Mouse (Mus musculus) ovary, postnatal 14 days (tissue): ENCODE results near the gene Trim7.
"Not testable (repeated sequence)": the region's sequence is repeated elsewhere in the genome, so short reads cannot be mapped to it uniquely, and the experiment has no call there.

ENCODE experiments used
- DNase-seq: peaks from one replicate; pipeline ENCODE4 v3.0.0; 2022; ENCODE audit warnings: low spot score

Gene Trim7

DNA sequence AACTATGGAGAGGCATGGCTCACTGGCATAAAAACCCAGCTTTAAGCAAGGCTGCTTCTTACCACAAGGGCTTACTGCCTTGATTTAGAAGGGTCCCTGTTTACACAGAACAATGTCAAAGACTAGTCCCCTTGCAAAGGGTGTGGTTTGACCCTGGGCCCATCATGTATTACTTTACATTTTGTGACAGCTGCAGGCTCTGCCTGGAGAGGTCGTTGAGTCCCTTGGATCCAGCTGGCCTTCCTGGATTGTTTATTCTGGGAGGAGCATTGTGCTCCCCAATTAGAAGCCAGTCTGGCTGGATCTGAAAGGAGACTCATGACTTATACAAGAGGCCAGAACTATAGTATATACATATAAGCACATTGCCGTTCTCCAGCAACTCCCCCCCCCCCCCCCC, 24.3 kb downstream of the Trim7 start:
- no peak for DNase-seq

DNA sequence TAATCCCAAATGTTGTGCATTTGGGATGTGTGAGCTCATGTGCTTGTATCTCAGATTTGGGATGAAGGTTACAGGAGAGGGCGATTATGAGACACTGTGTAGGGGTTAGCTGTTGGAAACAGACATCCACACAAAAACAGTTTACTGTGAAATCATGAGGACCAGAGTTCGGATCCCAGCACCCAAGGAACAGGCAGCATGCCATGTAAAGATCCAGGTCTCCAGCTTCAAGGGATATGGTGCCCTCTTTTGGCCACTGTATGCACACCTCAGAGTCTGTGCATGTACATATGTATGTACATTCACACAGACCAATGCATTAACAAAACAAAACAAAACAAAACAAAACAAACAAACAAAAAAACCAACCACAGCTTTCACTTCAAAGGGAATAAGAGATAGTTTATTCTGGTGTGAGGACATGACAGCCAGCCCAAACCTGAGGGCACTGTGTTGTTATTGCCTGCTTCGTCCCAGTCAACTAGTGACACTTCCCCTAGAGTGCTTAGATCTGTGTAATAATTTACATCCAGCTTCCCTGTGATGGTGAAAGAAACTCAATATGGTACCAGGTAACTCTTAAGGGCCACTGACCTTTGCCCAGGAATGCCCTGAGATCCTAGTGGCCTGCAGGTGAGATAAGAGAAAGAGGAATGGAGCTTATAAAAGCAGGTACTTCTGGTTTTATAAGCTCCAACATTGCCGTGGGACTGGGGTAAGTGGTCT, 25.5 kb downstream of the Trim7 start:
- no peak for DNase-seq

DNA sequence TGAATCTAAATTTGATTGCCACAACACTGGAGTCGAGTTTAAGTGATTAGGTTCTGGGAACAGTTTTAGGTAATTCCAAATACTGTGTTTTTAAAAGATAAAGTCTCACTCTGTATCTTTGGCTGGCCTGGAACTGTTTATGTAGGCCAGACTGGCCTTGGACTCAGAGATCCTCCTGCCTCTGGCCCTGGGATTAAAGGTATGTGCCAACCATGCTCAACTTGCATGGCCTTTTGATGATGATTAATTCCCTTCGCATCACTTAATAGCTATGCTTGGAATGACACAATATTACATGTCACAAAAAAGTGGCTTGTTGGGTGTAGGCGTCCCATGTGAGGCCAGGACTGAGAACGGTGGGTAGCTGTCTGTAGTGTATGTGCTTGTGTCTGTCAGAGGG, 26.2 kb downstream of the Trim7 start:
- no peak for DNase-seq

DNA sequence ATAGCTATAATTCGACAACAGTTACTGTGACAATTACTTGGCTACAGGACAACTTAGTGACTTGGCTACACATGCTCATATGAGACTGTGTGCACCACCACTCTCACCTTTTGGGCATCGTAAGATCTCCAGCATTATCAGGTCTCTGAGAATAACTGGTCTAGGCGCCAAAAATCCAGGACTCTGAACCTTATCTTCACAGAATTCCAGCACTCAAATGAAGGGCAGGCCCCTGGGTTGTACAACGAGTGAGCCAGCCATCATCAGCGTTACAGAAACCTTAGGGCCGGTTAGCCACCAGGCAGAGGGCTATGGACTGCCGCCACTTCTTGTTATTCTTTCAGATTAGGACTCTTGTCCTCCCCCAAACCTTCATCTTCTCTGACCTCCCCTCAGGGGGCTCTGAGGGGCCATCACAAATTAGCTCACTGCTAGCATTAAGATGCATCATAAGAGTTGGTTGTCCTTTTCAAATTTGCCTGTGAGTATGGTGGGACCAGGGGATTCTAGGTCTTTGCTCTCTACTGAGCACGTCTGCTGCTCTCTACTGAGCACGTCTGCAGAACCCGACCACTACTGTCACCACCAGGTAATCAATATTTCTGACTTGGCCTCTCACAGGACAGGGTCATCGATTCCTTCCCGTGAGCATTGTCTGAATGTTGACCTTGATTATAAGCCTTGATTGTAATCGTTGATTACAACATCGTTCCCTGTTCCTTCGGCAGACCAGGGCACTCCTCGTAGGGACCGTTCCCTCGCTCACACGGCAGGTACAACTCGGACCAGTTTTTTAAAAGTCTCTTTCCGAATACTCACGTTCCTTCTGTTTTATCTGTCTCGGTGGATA, 26.9 kb downstream of the Trim7 start:
- no peak for DNase-seq

DNA sequence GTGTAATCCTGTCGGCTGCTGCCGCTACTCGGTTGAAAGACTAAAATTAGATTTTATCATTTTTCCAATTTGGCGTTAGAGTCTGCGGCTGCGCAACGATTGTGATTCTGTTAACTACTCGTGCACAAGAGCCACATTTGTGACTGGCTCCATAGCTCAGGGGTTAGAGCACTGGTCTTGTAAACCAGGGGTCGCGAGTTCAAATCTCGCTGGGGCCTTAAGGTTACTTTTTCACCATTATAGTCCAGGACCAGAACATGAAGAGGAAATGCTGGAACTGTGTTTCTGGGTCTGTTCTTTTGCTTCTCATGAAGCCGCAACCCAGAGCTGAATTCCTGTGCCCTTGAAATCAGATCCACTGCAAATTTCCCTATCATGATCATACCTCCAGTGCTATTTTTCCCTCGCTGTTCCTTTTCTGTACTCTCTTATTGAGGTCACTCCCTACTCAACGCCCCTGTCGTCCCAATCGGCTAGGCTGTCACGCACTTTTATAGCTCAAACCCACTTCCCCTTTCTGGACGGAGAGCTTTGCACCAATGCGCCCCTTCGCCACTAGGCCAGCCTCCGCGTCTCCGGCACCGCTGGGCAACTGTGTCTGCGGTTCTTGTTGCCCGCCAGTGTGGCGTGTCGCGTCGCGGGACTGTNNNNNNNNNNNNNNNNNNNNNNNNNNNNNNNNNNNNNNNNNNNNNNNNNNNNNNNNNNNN, 27.7 kb downstream of the Trim7 start:
- DNase-seq, result peak; percentile 88

DNA sequence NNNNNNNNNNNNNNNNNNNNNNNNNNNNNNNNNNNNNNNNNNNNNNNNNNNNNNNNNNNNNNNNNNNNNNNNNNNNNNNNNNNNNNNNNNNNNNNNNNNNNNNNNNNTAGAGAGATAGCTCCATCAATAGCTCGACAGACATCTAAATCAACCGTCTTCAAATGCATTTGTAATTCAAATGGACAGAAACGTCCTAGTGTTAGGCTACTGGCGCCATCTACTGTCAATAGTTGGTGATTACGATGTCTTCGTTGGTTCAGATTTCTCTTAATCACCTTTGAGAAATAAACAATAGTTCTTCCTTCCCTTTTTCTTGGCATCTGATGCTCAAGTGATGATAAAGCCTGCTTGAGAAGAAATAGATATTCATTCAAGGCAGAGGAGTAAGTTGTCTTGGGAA, 33.1 kb downstream of the Trim7 start:
- no peak for DNase-seq

DNA sequence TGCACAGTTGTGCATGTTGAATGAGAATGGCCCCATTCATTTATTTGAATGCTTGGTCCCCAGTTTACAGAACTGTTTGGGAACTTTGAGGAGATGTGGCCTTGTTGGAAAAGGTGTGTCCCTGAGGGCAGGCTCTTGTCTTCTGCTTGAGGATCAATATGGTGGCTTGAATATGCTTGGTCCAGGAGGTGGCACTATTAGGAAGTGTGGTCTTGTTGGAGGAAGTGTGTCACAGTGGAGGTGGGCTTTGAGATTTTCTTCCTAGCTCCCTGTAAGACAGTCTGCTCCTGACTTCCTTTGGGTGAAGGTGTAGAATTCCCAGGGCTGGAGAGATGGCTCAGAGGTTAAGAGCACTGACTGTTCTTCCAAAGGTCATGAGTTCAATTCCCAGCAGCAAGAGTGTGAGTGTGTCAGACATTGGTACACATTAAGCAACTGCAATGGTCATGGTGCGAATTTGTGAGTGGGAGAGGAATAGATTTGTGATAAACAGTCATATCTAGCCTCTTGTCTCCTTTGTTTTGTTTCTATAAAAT, 36.9 kb downstream of the Trim7 start:
- DNase-seq, result no peak

DNA sequence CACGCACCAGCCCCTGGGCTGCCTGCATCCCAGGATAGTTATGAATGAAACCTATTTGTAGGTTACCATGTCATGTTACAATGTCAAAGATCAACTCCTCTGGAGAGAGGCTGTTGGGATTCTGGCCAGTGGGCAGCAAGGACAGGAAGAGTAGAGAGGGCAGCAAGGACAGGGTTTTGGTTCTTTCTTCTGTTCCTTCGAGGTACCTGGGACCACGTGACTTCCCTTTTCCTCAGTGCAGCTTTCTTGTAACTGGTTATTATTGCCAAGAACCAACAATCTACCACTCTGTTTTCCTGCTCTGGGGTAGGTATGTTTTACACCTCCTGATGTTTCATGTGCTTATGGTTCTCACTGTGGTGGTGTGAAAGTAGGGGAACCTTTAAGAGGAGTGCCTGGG, 37.9 kb downstream of the Trim7 start:
- DNase-seq, result no peak

DNA sequence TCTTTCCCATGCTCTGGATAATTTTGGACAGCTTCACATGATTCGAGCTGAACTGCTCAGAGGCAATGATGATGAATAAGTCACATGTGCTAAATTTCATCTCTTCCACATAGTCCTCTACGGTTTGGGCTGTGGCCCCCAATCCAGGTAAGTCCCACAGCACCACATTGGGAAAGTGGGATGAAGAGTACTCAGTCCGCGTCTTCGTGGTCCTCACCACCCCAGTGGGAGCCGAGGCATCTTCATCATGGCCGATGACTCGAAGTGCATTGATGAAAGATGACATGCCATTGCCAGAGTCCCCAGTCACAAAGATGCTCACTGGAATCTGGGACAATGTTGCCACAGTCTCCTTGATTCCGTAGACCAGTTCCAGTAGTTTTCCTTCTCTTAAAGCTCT, 40.5 kb downstream of the Trim7 start:
- DNase-seq, result no peak

DNA sequence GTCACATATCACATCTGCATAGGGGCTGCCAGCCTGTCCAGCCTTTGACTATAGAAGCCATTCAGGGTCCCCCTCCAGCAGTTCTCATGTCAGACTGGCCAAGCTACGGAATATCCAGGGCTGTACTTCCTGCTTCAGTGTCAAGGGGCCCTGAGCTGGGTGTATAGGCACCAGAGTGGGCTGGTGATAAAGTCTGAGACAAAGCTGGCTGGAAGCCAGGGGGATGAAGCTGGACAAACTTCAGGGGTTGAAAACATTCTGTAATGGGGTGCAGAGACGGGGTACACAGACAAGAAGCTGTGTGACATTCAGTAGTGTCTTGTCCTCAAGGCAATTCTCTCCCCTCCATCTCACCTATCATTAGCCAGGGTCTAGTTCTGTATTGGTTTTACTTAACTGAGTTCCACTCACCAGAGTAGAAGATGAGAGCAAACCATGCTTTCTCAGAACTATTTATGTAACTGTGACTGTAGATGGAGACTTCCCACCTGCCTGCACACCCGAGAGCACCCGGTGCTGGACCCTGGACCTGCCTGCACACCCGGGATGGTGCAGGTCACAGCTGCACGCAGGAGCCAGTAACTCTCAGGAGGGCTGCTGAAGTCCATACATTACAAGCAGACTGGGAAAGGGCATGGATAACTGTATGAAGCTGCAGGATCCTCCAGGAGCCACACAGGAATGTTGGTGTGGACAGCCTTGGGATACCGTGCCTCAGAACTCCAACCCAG, 43.6 kb downstream of the Trim7 start:
- no peak for DNase-seq

DNA sequence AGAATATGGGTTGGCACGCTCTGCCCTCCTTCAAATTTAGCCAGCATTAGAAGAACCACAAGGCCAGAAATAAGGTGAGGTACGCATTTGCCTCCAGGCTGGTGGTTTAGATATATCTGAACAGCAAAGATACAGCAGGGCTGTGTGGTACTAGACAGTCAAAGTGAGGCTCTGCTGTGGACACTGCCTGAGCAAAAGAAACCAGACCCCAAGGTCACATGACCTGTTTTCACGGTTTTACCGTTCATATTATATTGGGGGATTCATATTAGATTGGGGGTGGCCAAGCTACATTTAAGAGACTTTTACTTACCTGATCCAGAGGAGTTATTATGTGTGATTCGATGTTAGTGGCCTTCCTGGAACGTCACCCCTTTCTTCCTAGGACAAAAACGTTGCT, 44.8 kb downstream of the Trim7 start:
- no peak for DNase-seq

DNA sequence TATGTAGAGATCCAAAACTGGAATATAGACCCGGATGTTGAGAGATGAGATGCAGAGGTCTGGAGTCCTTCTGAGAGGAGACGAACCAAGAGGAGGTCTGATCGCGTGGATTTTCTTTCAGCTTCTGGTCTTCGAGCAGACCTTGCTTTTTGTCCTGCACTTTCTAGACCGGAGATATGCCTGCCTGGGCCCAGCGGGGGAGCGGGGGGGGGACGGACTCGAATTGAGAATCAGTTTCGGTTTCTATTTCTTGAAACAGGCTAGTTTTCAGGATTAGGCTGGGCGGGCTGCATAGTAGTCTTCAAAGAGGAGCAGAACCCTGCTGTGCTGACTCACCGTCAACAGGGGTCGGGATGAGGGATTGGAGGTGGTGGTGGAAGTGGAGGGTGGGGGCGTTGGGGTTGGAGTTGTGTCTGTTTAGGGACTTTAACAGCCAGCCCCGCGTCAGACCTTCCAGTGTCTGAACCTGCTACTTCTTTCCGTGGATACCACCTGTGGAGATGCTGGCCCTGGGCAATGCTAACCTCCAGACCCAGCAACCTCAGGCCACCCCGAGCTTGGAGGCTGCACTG, 45.3 kb downstream of the Trim7 start, which contains the start of gene Irgm1:
TSS of gene Irgm1 (minus strand) at position 483 of the 572 bp plus-strand sequence.
- DNase-seq, result peak; percentile 51

DNA sequence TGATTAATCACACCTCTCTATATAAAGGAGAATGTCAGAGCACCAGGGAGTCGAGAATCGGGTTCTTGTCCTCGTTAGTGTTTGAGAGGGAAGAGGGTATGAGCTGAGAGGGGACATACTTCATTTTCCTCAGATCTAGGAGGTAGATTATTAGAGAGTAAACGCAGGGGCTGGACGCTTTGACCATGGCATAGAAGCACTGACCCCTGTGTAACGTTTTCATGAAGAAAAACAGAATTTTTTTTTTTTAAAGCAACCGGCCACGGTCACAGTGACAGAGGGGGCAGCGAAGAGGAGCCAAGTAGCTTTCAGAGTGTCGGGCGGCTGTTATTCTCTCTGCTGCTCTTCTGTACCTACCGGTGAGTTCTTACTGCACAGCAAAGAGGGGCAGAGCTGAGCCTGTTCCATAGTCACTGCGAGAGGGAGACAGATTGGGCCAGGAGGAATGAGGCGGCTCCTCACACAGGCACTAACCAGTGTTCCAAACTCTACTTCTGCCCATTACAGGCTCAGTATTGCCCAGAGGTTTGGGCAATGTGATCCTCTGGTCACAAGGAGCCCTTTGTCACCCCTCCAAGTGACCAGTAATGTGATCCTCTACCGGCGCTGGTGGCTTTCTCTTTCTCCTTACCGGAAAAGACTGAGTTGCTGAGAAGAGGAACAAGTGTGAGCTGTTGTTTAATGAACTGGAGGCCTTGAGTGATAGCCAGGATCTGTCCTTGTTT, 46.0 kb downstream of the Trim7 start:
- peak; percentile 28 for DNase-seq

DNA sequence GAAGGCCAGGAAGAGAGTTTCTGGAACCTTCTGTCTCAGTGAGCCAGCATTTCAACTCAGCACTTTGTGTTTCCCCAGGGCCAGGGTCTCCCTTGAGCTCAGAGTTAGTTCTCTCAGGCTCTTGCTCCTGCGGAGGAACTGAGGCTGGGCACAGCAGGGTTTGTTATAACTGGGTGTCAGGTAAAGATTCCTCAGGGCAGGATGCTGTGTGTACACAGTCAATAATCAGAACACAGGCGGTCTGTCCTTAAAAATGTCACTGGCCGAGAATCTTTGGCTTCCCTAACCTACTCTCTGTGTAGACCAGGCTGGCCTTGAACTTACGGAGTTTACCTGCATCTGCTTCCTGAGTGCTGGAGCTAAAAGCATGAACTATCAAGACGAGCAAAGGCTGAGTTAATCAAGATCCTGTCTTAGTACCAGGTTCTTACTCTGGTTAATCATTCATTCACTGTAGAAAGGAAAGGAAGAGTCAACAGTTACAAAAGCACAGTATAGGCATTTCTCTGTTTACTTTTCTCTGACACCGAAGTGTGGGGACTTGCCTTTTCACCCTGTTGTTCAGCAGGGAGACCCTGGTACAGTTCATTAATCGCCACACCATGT, 46.9 kb downstream of the Trim7 start:
- DNase-seq, result no peak

DNA sequence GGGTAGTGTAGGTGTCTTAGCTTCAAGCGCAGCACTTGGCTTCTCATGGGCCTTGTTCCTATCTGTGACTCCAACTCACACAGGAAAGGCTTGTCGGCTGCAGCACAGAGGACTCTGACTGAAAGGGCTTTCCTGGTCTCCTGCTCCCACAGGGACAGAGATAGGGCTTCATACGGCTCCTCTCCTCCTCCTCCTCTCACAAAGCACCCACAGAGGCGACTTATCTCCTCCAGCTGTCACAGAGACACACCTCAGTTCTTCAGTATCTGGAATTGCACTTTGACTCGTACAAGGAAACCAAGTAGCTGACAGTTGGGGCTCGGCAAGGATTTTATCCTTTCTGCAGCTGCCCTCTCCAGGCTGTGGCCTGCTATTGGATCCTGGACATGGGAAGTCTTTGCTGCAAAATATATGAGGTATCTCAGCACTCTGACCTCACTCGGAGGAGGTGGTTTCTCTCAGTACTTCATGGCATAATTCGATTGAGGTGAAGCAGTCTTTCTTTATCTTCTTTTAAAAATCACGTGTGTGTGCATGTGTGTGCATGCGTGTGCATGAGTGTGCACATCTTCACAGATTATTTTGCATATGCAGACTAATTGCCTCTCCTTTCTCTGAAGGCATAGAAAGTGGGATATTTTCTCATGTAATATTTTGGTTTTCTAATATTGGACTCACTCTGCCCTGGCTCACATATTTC, 47.8 kb downstream of the Trim7 start:
- no peak for DNase-seq

DNA sequence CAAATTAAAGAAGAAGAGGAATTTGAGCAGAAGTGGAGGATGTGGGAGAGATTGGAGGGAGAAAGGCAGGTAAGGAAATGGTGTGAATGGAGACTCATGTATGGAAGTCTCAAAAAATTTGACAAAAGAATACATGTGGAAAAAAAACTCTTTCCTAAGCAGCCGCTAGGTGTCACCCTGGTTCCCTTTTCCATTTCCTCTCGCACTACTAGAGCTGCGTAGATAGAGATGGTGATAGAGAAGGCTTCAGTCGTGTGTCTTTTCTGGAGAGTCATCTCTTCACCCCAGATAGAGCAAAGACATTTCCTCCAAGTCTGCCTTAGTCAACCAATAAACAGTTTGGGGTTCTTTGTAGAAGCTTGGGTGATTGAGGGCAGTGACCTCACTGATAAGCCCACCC, 48.5 kb downstream of the Trim7 start:
- DNase-seq, result peak; percentile 45

DNA sequence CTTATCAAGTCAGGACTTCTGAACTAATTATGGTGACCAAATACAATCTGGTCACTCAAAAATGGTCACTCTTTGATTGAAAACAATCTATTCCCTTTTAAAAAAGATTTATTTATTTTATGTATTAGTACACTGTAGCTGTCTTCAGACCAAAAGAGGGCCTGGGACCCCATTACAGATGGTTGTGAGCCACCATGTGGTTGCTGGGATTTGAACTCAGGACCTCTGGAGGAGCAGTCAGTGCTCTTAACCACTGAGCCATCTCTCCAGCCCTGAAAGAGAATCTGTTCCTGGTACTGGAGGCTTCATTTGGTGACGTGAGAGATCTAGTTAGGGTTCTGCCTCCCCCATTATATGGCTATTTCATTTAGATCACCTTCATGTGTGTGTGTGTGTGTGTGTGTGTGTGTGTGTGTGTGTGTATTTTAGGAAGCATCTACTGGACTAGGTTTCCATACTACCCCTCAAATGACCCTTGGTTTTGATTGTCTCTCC, 49.5 kb downstream of the Trim7 start:
- not testable (repeated sequence) for DNase-seq

DNA sequence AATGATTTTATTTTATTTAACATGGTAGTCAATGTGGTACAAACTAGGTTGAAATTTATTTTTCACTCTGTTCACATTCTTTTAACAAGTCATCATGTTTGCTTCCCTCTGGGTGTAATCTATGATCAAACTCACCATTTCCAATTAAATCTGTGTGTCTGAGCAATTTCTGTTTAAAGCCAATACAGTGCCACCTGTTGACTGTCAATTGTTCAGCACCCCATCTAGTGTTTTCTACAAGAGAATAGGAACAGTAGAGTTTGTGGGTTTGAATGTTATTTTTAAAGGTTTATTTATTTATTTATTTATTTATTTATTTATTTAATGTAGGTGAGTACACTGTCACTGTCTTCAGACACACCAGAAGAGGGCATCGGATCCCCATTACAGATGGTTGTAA, 50.7 kb downstream of the Trim7 start:
- no peak for DNase-seq

DNA sequence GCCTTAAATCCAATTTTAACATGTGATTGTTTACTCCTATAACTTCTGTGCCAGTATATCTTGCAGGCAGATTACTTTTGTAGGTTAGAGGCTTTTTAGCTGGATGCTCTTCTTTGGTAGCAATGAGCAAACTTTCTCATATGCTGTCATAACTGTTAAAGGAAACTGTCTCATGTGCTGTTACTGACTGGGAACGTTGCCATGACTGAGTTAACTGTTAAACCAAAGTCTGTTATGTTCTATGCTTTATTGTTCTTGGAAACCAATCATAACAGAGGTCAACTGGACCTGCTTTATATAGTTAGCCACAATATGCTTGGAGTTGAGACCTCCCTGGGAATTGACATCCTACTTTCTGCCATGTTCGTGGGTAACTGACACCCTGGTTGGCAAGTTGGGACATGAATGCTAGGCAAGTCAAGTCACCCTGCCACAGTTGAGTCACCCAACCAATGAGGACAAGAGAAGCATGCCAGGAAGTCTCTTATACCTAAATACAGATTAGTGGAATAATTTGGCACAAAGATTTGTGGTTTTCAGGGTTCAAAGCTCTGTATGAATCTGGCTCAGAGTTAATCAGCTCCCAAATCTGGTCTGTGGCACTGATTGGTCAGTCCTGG, 73.0 kb downstream of the Trim7 start:
- no peak for DNase-seq
